Mouse (Mus musculus): ENCODE measurements around the gene Lima1.
"Not testable (repeated sequence)": the region's sequence is repeated elsewhere in the genome, so short reads cannot be mapped to it uniquely, and the experiment has no call there.

Lima1 gene

GRCm38 (mm10) chr15:99875334-99875869 lies at the start of gene Lima1:
Lima1 (minus strand) TSS chr15:99875456.
- peak; percentile 80 for DNase-seq

GRCm38 (mm10) chr15:99919601-99920158 lies 44.4 kb upstream of the Lima1 start:
- DNase-seq = no peak

DNA sequence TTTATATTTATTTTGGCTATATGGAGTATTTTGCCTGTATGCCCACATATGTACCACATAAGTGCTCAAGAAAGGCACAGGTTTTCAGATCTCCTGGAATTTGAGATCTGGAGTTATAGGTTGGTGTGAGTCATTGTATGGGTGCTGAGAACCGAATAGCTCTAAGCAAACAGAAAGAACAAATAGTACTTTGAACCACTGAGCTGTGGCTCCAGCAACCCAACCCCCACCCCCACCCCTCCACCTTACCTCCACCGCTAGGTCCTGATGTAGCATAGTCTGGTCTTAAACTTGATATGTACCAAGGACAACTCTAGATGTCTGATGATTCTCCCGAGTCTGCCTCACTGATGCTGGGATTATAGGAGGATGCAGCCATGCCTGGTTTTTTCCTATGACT lies 42.0 kb upstream of the Lima1 start:
- DNase-seq = no peak

GRCm38 (mm10) chr15:99914613-99915012 lies 39.4 kb upstream of the Lima1 start:
- DNase-seq = no peak

GRCm38 (mm10) chr15:99911785-99912184 lies 36.5 kb upstream of the Lima1 start:
- DNase-seq = no peak

- peak; percentile 34 for DNase-seq
These were observed 34.2 kb upstream of the Lima1 start for GRCm38 (mm10) chr15:99909339-99909996.

- DNase-seq = no peak
These were observed 32.3 kb upstream of the Lima1 start for GRCm38 (mm10) chr15:99907514-99907913.

DNA sequence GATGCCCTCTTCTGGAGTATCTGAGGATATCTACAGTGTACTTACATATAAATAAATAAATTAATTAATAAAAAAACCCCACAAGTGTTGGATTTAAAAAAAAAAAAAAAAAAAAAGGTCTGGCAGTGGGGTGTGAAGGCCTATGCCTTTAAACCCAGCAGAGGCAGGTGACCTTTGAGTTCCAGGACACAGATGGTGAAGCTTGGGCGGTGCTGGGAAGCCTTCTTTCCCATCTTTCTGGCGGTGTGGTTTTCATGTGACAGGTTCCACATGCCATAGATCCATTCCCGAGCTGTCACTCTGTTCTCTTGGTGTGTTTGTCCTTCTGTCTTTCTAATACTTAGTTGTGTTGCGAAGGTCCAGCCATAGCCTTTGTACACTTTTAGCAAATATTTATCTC lies 31.8 kb upstream of the Lima1 start:
- DNase-seq = no peak

DNA sequence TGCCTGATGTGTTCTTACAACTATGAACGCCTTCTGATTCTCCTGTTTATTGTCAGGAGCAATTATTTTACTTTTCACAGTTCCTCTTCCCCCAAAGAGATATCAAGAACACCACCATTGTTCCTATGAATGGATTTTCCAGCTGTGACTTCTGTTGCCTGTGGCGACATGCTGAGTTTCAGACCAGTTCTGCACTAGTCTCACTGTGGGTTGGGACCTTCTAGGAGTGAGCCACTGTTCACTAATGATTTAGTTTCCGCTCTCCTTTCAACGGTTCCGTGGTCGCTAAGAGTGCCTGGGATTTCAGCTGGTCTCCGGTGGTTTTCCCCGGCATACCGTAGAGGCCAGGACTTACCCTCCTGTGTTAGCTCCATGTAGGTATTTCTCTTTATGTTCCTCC lies 29.6 kb upstream of the Lima1 start:
- DNase-seq = no peak

DNA sequence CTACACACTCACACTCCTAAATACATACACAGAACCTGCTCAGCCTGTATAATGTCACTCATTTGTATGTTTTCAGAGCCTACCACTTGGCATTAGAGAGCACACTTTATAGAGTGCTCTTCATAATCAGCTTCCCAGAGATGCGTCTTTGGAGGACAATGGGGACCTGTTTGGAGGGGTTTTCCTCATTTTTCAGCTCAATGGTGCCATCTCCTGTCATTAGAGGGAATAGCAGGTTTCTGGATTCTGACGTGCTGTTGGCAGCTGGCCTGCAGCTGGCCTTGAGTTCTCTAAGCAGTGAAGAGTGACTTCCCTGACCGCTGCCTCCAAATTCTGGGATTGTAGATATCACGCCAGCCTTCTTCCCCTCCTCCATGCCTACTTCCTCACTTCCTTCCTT lies 29.1 kb upstream of the Lima1 start:
- peak; percentile 55 for DNase-seq

DNA sequence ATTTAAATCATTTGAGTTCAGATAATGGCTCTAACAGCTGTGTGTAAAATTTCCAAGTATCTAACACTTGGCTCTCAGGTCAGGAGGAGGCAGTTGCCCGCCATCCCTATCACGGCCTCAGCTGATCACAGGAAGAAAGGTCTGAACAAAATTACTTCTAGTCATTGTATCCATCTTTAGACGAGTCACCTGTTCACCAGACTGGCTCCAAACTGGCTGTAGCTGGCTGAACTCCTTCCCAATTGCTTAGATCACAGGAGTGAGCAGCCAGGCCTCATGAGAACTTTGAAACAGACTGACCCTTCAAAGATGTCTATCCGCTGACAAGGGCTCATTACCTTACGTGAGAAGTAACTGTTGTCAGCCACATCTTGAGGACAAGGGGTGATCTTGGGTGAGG lies 28.0 kb upstream of the Lima1 start:
- no peak for DNase-seq

DNA sequence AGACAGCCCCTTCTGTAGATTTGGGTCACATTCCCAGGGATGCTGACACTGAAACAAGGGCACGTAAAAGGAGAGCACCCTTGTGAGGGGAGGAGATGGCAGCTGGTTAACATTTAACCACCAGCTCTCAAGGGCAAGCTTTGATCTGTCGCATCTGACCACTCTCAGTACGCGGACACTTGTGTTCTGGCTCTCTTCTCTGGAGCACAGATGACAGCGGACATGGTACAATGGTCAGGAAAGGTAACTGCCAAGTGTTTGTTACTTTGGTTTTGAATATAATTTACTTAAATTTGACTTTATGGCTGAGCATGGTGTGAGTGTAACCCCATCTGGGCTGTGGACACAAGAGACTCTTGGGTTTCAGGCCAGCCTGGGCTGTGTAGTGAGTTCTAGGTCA lies 27.5 kb upstream of the Lima1 start:
- no peak for DNase-seq

GRCm38 (mm10) chr15:99896621-99897020 lies 21.4 kb upstream of the Lima1 start:
- DNase-seq = no peak

GRCm38 (mm10) chr15:99891355-99891754 lies 16.1 kb upstream of the Lima1 start:
- no peak for DNase-seq

GRCm38 (mm10) chr15:99890412-99891236 lies 15.4 kb upstream of the Lima1 start:
- no peak for DNase-seq

DNA sequence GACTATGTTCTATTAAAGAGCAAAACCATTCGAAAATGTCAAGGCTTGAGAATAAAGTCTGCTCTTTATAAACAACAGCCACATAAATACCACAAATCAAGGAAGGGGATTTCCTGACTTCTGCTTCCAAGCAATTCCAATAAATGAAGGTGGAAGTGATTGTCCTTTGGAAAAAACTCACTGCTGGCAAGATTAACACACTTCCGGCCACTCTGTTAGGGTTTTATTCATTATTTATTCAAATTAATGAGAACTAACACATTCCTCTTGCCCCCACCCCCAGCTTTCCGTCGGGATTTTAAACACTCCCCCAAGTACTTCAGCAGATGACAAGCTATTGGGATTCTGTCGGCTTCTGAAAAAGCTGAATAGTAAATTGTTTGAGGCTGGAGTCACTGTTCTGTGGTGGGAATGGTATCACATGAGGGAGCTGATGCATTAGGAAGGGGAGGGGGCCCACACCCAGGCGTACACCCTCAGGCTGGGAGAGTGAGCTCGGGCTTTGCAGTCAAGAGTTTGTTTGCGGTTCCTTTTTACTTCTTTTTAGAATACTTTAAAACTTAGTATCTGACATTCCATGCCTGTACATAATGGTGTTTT lies 14.1 kb upstream of the Lima1 start:
- DNase-seq = no peak

DNA sequence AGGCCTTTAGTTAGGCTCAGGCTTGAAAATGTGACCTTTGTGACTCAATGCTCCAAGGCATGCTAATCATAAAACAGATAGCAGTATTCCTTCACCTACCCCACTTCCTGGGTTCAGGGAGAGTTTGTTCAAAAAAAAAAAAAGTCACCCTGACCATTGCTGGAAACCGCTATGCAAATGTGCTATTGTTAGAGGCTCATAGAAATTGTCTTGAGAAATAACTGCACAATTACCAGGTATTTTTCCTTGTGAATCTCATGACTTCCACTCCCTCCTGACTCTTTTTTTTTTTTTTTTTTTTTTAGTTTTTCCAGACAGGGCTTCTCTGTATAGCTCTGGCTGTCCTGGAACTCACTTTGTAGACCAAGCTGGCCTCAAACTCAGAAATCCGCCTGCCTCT lies 11.9 kb upstream of the Lima1 start:
- not testable (repeated sequence) for DNase-seq

GRCm38 (mm10) chr15:99884038-99884437 lies 8.8 kb upstream of the Lima1 start:
- no peak for DNase-seq

DNA sequence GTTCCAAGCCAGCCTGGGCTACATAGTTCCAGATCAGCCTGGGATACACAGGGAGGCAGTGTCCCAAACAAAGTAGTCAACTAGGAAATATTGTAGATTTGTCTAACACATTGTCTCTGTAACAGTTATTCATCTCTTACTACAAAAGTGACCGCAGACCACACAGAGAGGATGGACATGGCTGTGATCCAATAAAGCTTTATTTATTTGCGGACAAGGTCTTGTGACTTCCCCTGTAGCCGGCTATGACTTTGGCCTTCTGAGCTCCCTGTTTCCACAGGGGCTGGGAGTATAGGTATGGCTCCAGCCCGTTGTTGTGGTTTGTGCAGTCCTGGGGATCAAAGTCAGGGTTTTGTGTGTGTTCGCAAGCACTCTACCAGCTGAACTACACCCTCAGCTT lies 3.3 kb upstream of the Lima1 start:
- DNase-seq = no peak

GRCm38 (mm10) chr15:99874612-99875333 lies 483 bp downstream of the Lima1 start:
- peak; percentile 18 for DNase-seq

DNA sequence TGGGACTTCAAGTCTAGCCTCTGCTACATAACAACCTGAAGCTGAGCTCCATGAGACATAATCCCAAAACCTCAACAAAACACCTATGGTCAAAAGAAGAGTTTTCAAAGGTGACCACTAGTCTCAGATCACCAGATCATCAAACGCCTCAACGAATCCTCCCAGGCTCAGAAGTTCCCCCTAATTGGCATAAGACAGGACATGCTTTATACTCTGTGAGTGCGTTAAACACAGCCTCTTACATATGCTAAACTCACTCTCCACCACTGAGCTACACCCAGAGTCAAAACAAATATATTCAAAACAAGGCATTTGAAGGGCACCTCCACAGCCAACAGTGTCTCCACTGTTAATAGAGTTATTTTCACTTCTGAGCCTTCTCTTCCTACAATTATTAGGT lies 2.7 kb downstream of the Lima1 start:
- DNase-seq = no peak

GRCm38 (mm10) chr15:99867654-99868053 lies 7.6 kb downstream of the Lima1 start:
- DNase-seq = no peak
